Mouse (Mus musculus) T-cell, adult 2 months (primary cell): Measurements from ENCODE around the gene Sertm1.

Experiments
- DNase-seq: peaks from one replicate; pipeline ENCODE4 v3.0.0; 2022; ENCODE audit warnings: low spot score

The Sertm1 gene

GRCm38 (mm10) chr3:54915643-54916071 is at the start of gene Sertm1:
Gene Sertm1, minus strand, starts transcription at chr3:54915887.
- DNase-seq = no peak

- DNase-seq = no peak
These were observed 49.3 kb upstream of the Sertm1 start for GRCm38 (mm10) chr3:54964948-54965506.

GRCm38 (mm10) chr3:54943067-54943810 is 27.6 kb upstream of the Sertm1 start:
- no peak for DNase-seq

- no peak for DNase-seq
These were observed 18.8 kb upstream of the Sertm1 start for GRCm38 (mm10) chr3:54934535-54934934.

GRCm38 (mm10) chr3:54932599-54932998 is 16.9 kb upstream of the Sertm1 start:
- DNase-seq = no peak

- DNase-seq = no peak
These were observed 4.7 kb upstream of the Sertm1 start for GRCm38 (mm10) chr3:54920425-54920824.

- DNase-seq = no peak
These were observed 643 bp downstream of the Sertm1 start for GRCm38 (mm10) chr3:54914845-54915642.

GRCm38 (mm10) chr3:54908878-54909277 is 6.8 kb downstream of the Sertm1 start:
- no peak for DNase-seq

GRCm38 (mm10) chr3:54897974-54898373 is 17.7 kb downstream of the Sertm1 start:
- no peak for DNase-seq

- DNase-seq = no peak
These were observed 20.8 kb downstream of the Sertm1 start for GRCm38 (mm10) chr3:54894891-54895290.

- DNase-seq = no peak
These were observed 23.5 kb downstream of the Sertm1 start for GRCm38 (mm10) chr3:54892218-54892617.

GRCm38 (mm10) chr3:54886501-54886900 is 29.2 kb downstream of the Sertm1 start:
- no peak for DNase-seq
